Mouse (Mus musculus) G1E (cell line): ENCODE data around the gene Ncor1.

Experiments
- CTCF ChIP-seq: IDR thresholded peaks from 2 replicates; pipeline ENCODE4 v1.5.1; 2012; ENCODE audit warnings: low read depth, low read length, inconsistent platforms, mixed read lengths
- GATA1 ChIP-seq: IDR thresholded peaks from 2 replicates; pipeline ENCODE4 v1.6.1; 2012; ENCODE audit warnings: borderline replicate concordance, low read length, inconsistent platforms, mixed read lengths
- GATA2 ChIP-seq: IDR thresholded peaks from 2 replicates; pipeline ENCODE4 v1.6.1; 2012; ENCODE audit warnings: low read depth, low read length, inconsistent platforms, borderline replicate concordance
- TAL1 ChIP-seq: conservative IDR thresholded peaks from 2 replicates; pipeline ENCODE4 v1.6.1; 2012; ENCODE audit warnings: low read depth, low read length, inconsistent platforms, mixed read lengths

- TF ChIP-seq CTCF: no peak
- no peak for TF ChIP-seq GATA2
- TF ChIP-seq GATA1: no peak
- TF ChIP-seq TAL1: no peak
Observed at GRCm38 (mm10) chr11:62287700-62288099, 170.6 kb downstream of the Ncor1 start.
